Mouse (Mus musculus) intestine, embryonic 14.5 days (tissue): ENCODE results near the gene Unc13d. TPM values are rescaled to one million over a fixed set of nuclear protein-coding genes. Genes with fewer than 3 reads are reported as not detected.
"Not testable (repeated sequence)": the region's sequence is repeated elsewhere in the genome, so short reads cannot be mapped to it uniquely, and the experiment has no call there.

Experiments
- ATAC-seq: fragments of 200-750 bp; cut with Nextera tagmentation; replicated peaks from 2 replicates; pipeline ENCODE4 v1.8.0; 2017; ENCODE audit warnings: low read depth, moderate number of reproducible peaks, moderate TSS enrichment, moderate library complexity; ENCODE audit not compliant: low FRiP score, low TSS enrichment
- DNase-seq: peaks from one replicate; pipeline ENCODE4 v3.0.0-alpha.2; 2018; ENCODE audit warnings: low spot score
- H3K27ac ChIP-seq: fragments of 300-500 bp; sonication (generic); 2 replicates; pipeline ENCODE4 v1.5.1; 2014; ENCODE audit warnings: low read depth, mild to moderate bottlenecking, control low read depth
- H3K27me3 ChIP-seq: fragments of 300-500 bp; sonication (generic); replicated peaks from 2 replicates; pipeline ENCODE4 v1.6.1; 2014; ENCODE audit warnings: low read length, control low read depth; ENCODE audit not compliant: control insufficient read depth, insufficient read depth
- H3K36me3 ChIP-seq: fragments of 300-500 bp; sonication (generic); 2 replicates; pipeline ENCODE4 v1.6.1; 2014; ENCODE audit warnings: low read length, control low read depth; ENCODE audit not compliant: control insufficient read depth, insufficient read depth
- H3K4me1 ChIP-seq: fragments of 300-500 bp; sonication (generic); replicated peaks from 2 replicates; pipeline ENCODE4 v1.6.1; 2014; ENCODE audit warnings: low read length, control low read depth, mixed read lengths; ENCODE audit not compliant: control insufficient read depth, insufficient read depth
- H3K4me2 ChIP-seq: fragments of 300-500 bp; sonication (generic); 2 replicates; pipeline ENCODE4 v1.6.1; 2014; ENCODE audit warnings: low read length
- H3K4me3 ChIP-seq: fragments of 300-500 bp; sonication (generic); 2 replicates; pipeline ENCODE4 v1.5.1; 2014; ENCODE audit warnings: low read depth, low read length, control low read depth, mixed read lengths
- H3K9ac ChIP-seq: fragments of 300-500 bp; sonication (generic); 2 replicates; pipeline ENCODE4 v1.6.1; 2014; ENCODE audit warnings: mild to moderate bottlenecking, low read length
- H3K9me3 ChIP-seq: fragments of 300-500 bp; sonication (generic); 2 replicates; pipeline ENCODE4 v1.6.1; 2016; ENCODE audit warnings: low read length, control low read depth; ENCODE audit not compliant: control insufficient read depth
- WGBS: fragments of 180-500 bp; shearing (Covaris S2); extraction: QIAGEN DNeasy Blood & Tissue Kit; methylation state at CpG from one replicate; pipeline ENCODE4 v1.1.7; 2014; 5-methylcytosine and 5-hydroxymethylcytosine counted together
- polyA plus RNA-seq: library from polyadenylated mRNA; unstranded; fragments of >200 nt; fragmentation: Nextera tagmentation; extraction: Ambion mirVana; gene quantifications from 2 replicates; pipeline ENCODE4 v1.2.1, GENCODE M21; 2014

The Unc13d gene
- polyA plus RNA-seq, 1 experiment from 2014 or later, result 3.5 TPM

DNA sequence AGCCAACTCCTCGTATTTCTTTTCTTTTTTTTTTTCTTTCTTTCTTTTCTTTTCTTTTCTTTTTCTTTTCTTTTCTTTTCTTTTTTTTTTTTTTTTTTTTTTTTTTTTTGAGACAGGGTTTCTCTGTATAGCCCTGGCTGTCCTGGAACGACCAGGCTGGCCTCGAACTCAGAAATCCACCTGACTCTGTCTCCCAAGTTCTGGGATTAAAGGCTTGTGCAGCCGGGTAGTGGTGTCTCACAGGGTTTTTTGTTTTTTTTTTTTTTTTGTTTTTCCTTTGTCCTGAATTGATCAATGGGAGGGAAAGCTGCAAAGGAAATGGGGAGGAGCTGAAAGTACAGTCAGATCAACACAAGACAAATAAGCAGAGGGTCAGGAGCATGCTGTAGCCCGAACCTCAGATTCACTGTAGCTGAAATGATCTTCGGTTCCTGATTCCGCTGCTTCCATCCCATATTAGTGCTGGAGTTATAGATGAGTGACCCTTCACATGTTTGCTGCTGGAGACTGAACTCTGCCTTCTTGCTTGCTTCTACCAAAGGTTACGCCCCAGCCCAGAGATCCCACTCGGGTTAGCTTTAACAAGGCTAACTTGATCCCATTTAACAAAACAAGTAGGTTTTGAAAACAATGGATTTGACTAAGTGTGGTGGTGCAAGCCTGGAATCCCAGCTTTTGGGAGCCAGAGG, 49.4 kb downstream of the Unc13d start:
- ATAC-seq (no peak), DNase-seq (no peak)
- Histone ChIP-seq H3K9me3 (no peaks in the 10 kb centered on the region), H3K27ac (no peak overlapping the region), H3K4me2 (no peak overlapping the region), H3K4me3 (no peak overlapping the region), H3K27me3 (no peaks in the 10 kb centered on the region), H3K4me1 (peaks cover 12% of the 10 kb centered on the region), H3K36me3 (no peaks in the 10 kb centered on the region), H3K9ac (no peak overlapping the region)
- 85% methylated on average over 9 of the region's 9 CpGs for WGBS

DNA sequence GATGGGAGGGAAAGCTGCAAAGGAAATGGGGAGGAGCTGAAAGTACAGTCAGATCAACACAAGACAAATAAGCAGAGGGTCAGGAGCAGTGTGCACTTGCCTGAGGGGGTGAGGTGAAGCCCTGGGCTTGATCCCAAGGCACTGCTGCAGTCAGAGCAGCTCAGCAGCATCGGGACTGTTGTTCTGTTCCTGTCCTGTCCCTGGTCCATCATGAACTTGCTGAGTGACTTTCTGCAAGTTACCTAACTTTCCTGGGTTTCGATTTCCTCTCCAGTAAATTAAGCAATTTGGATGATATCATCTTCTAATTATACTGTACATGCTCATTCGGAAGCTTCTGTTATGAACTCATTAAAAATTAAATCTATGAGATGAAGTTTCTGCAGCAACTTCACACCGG, 50.0 kb downstream of the Unc13d start, which contains the start of gene H3f3b:
H3f3b (minus strand) TSS at position 207 of the 400 bp plus-strand sequence.
- H3K27me3 ChIP-seq, result no peaks in the 10 kb centered on the region
- H3K4me2 ChIP-seq, result no peak within 1 kb of the TSS
- ATAC-seq (no peak), DNase-seq (no peak)
- H3K27ac ChIP-seq, result no peak within 1 kb of the TSS
- no peak within 1 kb of the TSS for H3K9ac ChIP-seq
- H3K4me1 ChIP-seq, result peaks cover 12% of the 10 kb centered on the region
- 83% methylated on average over 4 of the region's 4 CpGs for WGBS
- H3K9me3 ChIP-seq, result no peaks in the 10 kb centered on the region
- H3K4me3 ChIP-seq, result no peak within 1 kb of the TSS
- no peaks in the 10 kb centered on the region for H3K36me3 ChIP-seq

DNA sequence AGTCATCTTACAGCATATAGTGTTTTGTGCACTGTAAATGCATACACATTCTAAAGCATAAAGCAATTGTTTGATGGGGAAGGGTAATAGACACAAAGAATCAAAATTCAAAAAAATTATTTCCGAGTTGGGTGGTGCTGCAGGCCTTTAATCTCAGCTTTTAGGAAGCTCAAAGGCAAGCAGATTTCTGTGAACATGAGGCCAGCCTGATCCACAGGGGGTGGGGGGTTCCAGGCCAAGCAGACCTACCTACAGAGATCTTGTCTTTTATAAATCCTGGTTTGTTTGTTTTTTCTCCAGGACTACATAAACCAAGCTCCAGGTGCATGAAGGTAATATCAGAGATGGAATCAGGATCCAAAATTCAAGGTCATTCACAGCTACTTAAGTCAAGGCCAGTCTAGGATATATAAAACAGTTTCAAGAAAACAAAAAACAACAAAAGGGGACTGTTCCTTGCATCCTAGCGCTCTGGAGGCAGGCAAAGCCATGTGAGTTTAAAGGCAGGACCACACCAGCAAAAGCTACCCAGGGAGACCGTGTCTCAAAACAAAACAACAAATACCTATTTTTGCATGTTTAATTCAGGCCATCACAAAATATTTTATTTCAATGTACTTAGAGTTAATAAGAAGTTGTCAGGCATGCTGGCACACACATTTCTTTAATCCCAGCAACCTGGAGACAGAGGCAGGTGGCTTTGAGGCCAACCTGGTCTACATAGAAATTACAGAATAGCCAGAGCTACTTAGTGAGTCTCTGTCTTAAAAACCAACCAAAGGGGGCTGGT, 52.5 kb downstream of the Unc13d start:
- no peak overlapping the region for H3K27ac ChIP-seq

DNA sequence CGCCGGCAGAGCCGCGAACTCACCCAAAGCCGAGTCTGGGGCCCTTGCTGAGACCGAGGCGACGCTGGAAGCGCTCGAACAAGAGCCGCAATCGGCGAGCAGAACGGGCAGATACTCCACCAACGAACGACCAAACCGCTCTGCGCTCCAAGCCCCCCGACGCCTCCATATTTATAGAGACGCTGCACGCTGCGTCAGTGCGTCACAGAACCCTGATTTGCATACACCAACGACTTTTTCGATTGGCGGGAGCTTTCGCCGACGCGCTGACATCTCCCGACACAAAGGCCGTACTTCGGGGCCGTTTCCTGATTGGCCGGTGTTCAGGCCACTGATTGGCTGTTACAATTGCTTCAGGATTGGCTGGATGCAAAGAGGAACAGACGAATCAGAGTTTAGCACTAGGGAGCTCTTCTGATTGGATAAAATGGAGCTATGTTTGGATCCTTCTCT, 53.4 kb downstream of the Unc13d start:
- DNase-seq (peak; percentile 100), ATAC-seq (peak; percentile 88)
- WGBS, result 0% methylated on average over 37 of the region's 37 CpGs
- no peak overlapping the region for H3K4me2 ChIP-seq
- peaks cover 20% of the 10 kb centered on the region for H3K36me3 ChIP-seq
- peaks cover 5% of the 10 kb centered on the region; the same call in 1 of the 2 replicates for H3K4me1 ChIP-seq
- H3K4me3 ChIP-seq, result peak overlapping the region; percentile 93
- no peaks in the 10 kb centered on the region for H3K27me3 ChIP-seq
- H3K27ac ChIP-seq, result peak overlapping the region; percentile 99
- no peaks in the 10 kb centered on the region for H3K9me3 ChIP-seq
- peak overlapping the region; percentile 100 for H3K9ac ChIP-seq

More for the DNA sequence above, 52.5 kb downstream of the Unc13d start:
- ATAC-seq (no peak), DNase-seq (no peak)
- Histone ChIP-seq H3K9me3 (no peaks in the 10 kb centered on the region), H3K9ac (no peak overlapping the region), H3K4me3 (no peak overlapping the region), H3K4me1 (peaks cover 8% of the 10 kb centered on the region), H3K4me2 (no peak overlapping the region), H3K36me3 (peaks cover 20% of the 10 kb centered on the region), H3K27me3 (no peaks in the 10 kb centered on the region)
- 90% methylated on average over 3 of the region's 3 CpGs for WGBS

DNA sequence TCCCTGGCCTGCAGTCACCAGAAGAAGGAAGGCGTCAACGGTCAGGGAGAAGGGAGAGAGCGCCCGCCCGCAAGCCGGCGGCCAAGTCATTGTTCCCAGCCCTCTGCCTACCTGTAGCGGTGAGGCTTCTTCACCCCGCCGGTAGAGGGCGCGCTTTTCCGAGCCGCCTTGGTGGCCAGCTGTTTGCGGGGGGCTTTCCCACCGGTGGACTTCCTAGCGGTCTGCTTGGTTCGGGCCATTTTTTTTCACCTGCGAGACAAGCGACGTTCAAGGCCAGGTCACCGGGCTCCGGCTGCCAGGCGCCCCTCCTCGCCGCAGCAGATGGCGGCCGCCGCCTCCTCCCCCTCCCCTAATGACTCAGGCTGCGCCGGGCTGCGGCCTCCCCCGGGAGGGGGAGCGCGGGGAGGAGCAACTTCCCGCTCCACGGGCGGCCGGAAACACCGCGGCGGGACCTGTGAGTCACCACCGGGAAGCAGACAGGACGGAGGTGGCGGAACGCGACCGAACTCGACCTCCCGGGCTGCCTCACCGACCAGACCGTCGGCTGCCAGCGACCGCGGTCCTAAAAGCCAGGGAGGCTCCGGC, 53.9 kb downstream of the Unc13d start:
- no peaks in the 10 kb centered on the region for H3K27me3 ChIP-seq
- peak; percentile 59 for ATAC-seq

DNA sequence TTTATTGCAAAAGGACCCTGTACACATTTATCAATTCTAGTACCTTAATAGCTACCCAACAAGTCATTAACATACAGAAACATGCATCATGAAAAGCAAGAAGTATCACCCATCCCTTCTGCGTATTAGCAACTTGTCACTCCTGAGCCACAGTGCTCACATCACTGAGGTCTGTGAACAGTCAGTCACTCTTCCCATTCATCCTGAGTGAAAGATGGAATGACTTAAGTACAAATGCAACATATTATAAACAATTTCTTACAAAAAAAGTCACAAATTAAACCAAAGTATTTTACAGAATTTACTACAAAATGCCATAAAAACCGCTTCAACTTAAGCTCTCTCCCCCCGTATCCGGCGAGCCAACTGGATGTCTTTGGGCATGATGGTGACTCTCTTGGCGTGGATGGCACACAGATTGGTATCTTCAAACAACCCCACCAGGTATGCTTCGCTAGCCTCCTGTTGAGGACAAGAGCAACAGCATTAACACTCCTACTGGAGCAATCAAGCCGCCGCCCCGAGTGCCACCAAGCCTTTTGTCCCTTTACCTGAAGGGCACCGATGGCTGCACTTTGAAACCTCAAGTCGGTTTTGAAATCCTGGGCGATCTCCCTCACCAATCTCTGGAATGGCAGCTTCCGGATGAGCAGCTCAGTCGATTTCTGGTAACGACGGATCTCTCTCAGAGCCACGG, 54.5 kb downstream of the Unc13d start:
- 4% methylated on average over 18 of the region's 18 CpGs for whole genome bisulfite sequencing
- H3K27me3 ChIP-seq, ATAC-seq, H3K4me1 ChIP-seq, H3K9me3 ChIP-seq: not testable (repeated sequence)
- peak overlapping the region; percentile 71 for H3K4me2 ChIP-seq
- DNase-seq, result peak; percentile 72
- H3K4me3 ChIP-seq, result peak overlapping the region; percentile 93
- H3K27ac ChIP-seq, result peak overlapping the region; percentile 99
- H3K36me3 ChIP-seq, result peaks cover 20% of the 10 kb centered on the region
- H3K9ac ChIP-seq, result peak overlapping the region; percentile 100

More for the DNA sequence above, 53.9 kb downstream of the Unc13d start:
- Histone ChIP-seq H3K4me1 (peaks cover 5% of the 10 kb centered on the region; the same call in 1 of the 2 replicates), H3K36me3 (peaks cover 20% of the 10 kb centered on the region), H3K9ac (peak overlapping the region; percentile 100), H3K4me3 (peak overlapping the region; percentile 93), H3K9me3 (no peaks in the 10 kb centered on the region), H3K27ac (peak overlapping the region; percentile 99), H3K4me2 (peak overlapping the region; percentile 46)
- peak; percentile 91 for DNase-seq
- WGBS, result under 1% methylated on average over 54 of the region's 57 CpGs

DNA sequence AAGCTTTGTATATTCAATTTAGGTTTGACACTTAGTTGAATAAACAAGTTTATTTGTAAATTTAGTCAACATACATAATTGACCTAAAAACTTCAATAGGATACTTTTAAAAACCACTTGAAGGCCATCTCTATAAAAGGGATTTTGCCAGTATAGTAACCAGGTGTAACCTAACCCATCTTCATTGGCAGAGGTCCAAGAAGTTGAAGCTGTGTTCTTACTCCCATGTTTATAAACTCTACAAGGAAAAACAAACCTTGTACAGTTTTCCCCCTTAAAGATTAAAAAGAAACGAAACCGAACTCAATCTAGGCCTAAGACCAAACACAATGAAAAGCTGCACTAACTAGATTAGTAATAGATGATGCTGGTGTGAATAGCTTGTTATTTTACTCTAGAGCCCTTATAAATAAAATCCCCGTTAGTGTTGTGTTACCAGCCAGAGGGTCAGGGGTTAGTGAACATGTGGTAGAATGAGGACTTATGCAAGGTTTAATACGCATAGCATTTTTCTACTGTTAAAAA, 55.4 kb downstream of the Unc13d start:
- Histone ChIP-seq H3K9me3 (no peaks in the 10 kb centered on the region), H3K4me3 (peak overlapping the region; percentile 42), H3K4me2 (peak overlapping the region; percentile 71), H3K9ac (peak overlapping the region; percentile 48), H3K4me1 (peaks cover 5% of the 10 kb centered on the region; the same call in 1 of the 2 replicates), H3K36me3 (peaks cover 20% of the 10 kb centered on the region), H3K27ac (no peak overlapping the region), H3K27me3 (no peaks in the 10 kb centered on the region)
- WGBS, result 60% methylated on average over 4 of the region's 4 CpGs
- no peak for DNase-seq
- no peak for ATAC-seq
